Mouse (Mus musculus) kidney, adult 2 months (tissue): ENCODE measurements at regions not wholly inside any gene's neighbourhood (a gene's known extent, or its start where the extent isn't known, plus 50 kb on each side); places are given as distances from the start of the nearest gene placed in this dataset.

Experiments
- CTCF ChIP-seq: fragments of 200-500 bp; conservative IDR thresholded peaks from 2 replicates; pipeline ENCODE4 v1.5.1; 2011; ENCODE audit warnings: low read depth, mild to moderate bottlenecking, control low read depth, low read length, moderate library complexity, mixed read lengths; ENCODE audit not compliant: insufficient read depth, insufficient read length
- POLR2A ChIP-seq: fragments of 200-500 bp; IDR thresholded peaks from one replicate; pipeline ENCODE4 v1.6.1; 2011; ENCODE audit warnings: low read depth, low read length, control low read depth

DNA sequence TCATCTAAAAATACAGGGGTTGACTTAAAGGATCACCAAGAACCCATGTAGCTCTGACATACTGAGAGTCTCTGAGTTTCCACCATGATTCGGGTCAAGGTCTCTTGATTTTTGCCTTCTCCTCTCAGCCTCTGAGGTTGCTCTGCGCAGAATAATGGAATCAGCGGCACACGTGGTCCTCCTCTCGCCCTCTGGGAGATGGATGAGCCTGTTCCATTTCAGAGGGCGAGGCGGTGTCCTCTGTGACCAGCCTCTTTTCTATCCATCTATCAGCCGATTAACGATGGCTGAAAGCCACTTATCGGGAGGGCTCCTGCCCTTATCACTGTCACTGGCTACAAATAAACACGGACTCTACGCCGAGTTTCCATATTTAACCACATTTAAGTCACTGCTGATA is 124.6 kb upstream of the Pax6 start:
- TF ChIP-seq POLR2A (no peak), CTCF (no peak)
